Mouse (Mus musculus) adrenal gland, postnatal 36 days (tissue): ENCODE measurements around the gene Gm20772. TPM values are rescaled to one million over a fixed set of nuclear protein-coding genes. Genes with fewer than 3 reads are reported as not detected.
"Not testable (repeated sequence)": the region's sequence is repeated elsewhere in the genome, so short reads cannot be mapped to it uniquely, and the experiment has no call there.

Experiments
- DNase-seq, 2 experiments: peaks; one replicate each; pipeline ENCODE4 v3.0.0; 2021; ENCODE audit warnings: mixed read lengths in 1 of 2
- long read RNA-seq, 2 experiments: library from polyadenylated mRNA; stranded (forward); transcript quantifications; one replicate each; pipeline ENCODE4 v2.0.0; 2021; ENCODE audit warnings: borderline sequencing depth in 2 of 2
- total RNA-seq, 2 experiments: library from RNA; stranded (reverse); gene quantifications; 2 replicates each; pipeline ENCODE4 v1.2.3; 2021

The Gm20772 gene
- total RNA-seq = not detected
- long read RNA-seq, experiment 1 = 0 reads
- long read RNA-seq, experiment 2 = 0 reads

DNA sequence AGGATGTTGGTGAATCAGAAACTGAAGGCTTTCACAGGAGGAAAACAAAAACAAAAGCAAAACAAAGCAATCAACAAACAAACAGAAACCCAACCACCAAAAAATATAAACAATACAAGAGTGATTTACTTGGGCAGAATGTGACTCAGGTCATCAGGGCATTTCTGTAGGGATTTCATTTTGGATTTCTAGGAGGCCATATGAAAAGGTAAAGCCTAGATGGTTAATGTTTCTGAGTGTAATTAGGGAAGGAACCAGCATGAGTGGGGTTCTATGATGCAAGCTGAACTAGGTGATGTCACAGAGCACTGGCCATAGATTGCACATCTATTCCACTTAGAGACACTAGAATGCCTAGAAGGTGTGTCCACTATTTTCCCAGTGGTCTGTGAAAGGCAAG lies at the start of gene Gm20772, which contains the start of gene Gm20831:
Gene Gm20772, plus strand, starts transcription at position 301 of the 400 bp plus-strand sequence.
Gene Gm20831, plus strand, starts transcription at position 301 of the 400 bp plus-strand sequence.
- DNase-seq = not testable (repeated sequence)

DNA sequence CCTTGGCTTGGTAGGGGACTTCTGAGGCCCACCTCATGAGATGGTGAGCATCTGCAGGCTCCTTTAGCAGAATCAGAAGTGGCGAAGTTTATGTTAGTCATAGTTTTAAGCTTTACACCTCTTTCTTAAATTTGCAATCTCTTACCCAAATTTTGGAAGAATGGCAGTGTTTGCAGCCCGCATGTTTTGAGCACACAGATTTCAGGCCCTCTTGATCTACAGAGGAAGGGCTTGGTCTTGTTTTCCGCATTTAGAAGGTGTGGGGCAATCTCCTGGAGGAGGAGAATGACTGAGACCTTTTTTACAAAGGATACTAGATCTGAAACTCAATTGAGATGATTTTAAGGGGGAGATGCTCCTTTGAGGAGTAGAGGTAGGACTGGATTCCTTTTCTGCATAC lies 28.4 kb upstream of the Gm20772 start, which contains the start of gene Gm21904:
Gene Gm21904, minus strand, starts transcription at position 101 of the 400 bp plus-strand sequence.
- DNase-seq = not testable (repeated sequence)

Other genes with a start within 250 kb of the Gm20772 start
- not detected for gene Gm21904, start 28.5 kb upstream of the Gm20772 start, total RNA-seq
- gene Gm20831, start within 50 bp of the Gm20772 start, total RNA-seq = not detected
- gene Srsy, start 62.6 kb downstream of the Gm20772 start, total RNA-seq = not detected
- not detected for gene Gm21764, start 187.1 kb downstream of the Gm20772 start, total RNA-seq
- gene Ssty1, start 214.4 kb downstream of the Gm20772 start, total RNA-seq = not detected